13 mouse cellular contexts compared by ENCODE assay signal in the genomic region with DNA sequence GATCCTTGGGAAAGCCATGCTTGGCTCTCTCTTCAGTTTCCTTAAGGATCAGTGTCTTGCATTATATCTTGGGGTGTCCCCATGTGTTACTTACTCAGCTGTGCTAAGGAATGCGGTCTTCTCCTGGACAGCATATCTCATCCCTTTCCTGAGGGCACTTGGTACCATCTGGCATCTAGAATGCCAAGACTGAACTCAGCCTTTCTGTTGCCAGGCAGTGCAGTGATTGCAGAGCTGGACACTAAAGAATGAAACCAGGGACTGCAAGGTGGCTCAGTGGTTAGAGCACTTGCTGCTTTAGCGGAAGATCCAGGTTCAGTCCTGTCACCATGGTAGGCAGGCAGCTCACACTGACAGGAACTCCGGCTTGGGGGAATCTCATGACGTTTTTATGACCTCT. TPM values are rescaled to one million over a fixed set of nuclear protein-coding genes. Genes with fewer than 3 reads are reported as not detected.
DNase-seq lines count a peak whose midpoint lies in the region; TF ChIP-seq lines count a peak whose summit lies in the region.
"Had no signal": no experiment of that assay in that cellular context is flagged by ENCODE, and none has a peak within 500 bp of the region (broad histone marks: within the 10 kb centered on the region; RNA-seq: fewer than 3 reads in every experiment).

No protein-coding gene starts in this region.

- no peak for TF ChIP-seq CTCF in gastrocnemius, adult 2 months (IDR thresholded peaks at IDR 0.05)
- TF ChIP-seq CTCF in layer of hippocampus, adult 2 months (conservative IDR thresholded peaks at IDR 0.05), result no peak

- H3K4me3 ChIP-seq in gastrocnemius, adult 2 months, result no peak overlapping the region
- no peak overlapping the region for H3K4me3 ChIP-seq in layer of hippocampus, adult 2 months
- H3K4me3 ChIP-seq: embryonic facial prominence, embryonic 15.5 days; erythroblast, embryonic 14.5 days; forebrain, embryonic 10.5 days; hindbrain, embryonic 10.5 days had no signal

- intact Hi-C loops in gastrocnemius, adult 2 months (cut with DNase I), result loop anchor here (2.0 kb wide), 2 partner anchors 41 to 129 kb away; a partner anchor contains a TSS

- DNase-seq in cerebellum, adult 9-10 months, result peak; percentile 65
- no peak for DNase-seq in cerebellum, postnatal 10 days
- peak; percentile 28 for DNase-seq in gastrocnemius, adult 2 months
- no peak for DNase-seq in gastrocnemius, postnatal 25 days
- no peak for DNase-seq in layer of hippocampus, adult 2 months (ENCODE audit: low spot score in 2 of 2)
- no peak for DNase-seq in layer of hippocampus, postnatal 14 days (ENCODE audit: low spot score in 2 of 2)
- DNase-seq in brain, adult 2 months (ENCODE audit: low read depth, low spot score), result peak; percentile 59
- DNase-seq: adrenal gland, adult 8-10 months had no signal

- H3K27ac ChIP-seq in gastrocnemius, adult 2 months, result peak overlapping the region; percentile 79
- H3K27ac ChIP-seq in layer of hippocampus, adult 2 months, result peak overlapping the region; percentile 87
- H3K27ac ChIP-seq: embryonic facial prominence, embryonic 15.5 days; forebrain, embryonic 10.5 days; hindbrain, embryonic 10.5 days; hindbrain, embryonic 14.5 days had no signal

RNA-seq across cellular contexts. Expression of a gene that starts 6.7 kb away (rescaled TPM):
- under 1 TPM; 0.22 to 0.26 TPM for total RNA-seq in gastrocnemius, adult 2 months (2021)
- total RNA-seq in gastrocnemius, postnatal 25 days (2021), result under 1 TPM; 0.23 to 0.40 TPM
- 100 to 1,000 TPM; 213 to 240 TPM for total RNA-seq in layer of hippocampus, adult 2 months (2021)
- 100 to 1,000 TPM; 159 to 165 TPM for total RNA-seq in layer of hippocampus, postnatal 14 days (2021)

RNA-seq across cellular contexts. Expression of a gene that starts 25.2 kb away (rescaled TPM):
- 10 to 100 TPM; 17.4 to 21.9 TPM for total RNA-seq in gastrocnemius, adult 2 months (2021)
- 10 to 100 TPM; 13.9 to 15.0 TPM for total RNA-seq in gastrocnemius, postnatal 25 days (2021)
- total RNA-seq in layer of hippocampus, adult 2 months (2021), result 10 to 100 TPM; 61.0 to 62.1 TPM
- total RNA-seq in layer of hippocampus, postnatal 14 days (2021), result 10 to 100 TPM; 56.7 to 59.7 TPM

RNA-seq across cellular contexts. Expression of a gene that starts 33.6 kb away (rescaled TPM):
- total RNA-seq in gastrocnemius, adult 2 months (2021), result 1 to 10 TPM; 6.1 to 6.6 TPM
- total RNA-seq in gastrocnemius, postnatal 25 days (2021), result 1 to 10 TPM; 4.1 to 4.9 TPM
- total RNA-seq in layer of hippocampus, adult 2 months (2021), result 10 to 100 TPM; 68.6 to 70.9 TPM
- total RNA-seq in layer of hippocampus, postnatal 14 days (2021), result 10 to 100 TPM; 35.8 to 43.8 TPM

RNA-seq across cellular contexts. Expression of a gene that starts 34.6 kb away (rescaled TPM):
- 10 to 100 TPM; 51.8 to 69.4 TPM for total RNA-seq in gastrocnemius, adult 2 months (2021)
- total RNA-seq in gastrocnemius, postnatal 25 days (2021), result 10 to 100 TPM; 51.3 to 63.6 TPM
- 100 to 1,000 TPM; 168 to 178 TPM for total RNA-seq in layer of hippocampus, adult 2 months (2021)
- 100 to 1,000 TPM; 149 to 161 TPM for total RNA-seq in layer of hippocampus, postnatal 14 days (2021)

RNA-seq across cellular contexts. Expression of a gene that starts 54.7 kb away (rescaled TPM):
- 100 to 1,000 TPM in 1 of 2 experiments, 10 to 100 TPM in 1; 56.3 to 152 TPM for total RNA-seq in gastrocnemius, adult 2 months (2021)
- 100 to 1,000 TPM in 1 of 2 experiments, 10 to 100 TPM in 1; 98.0 to 119 TPM for total RNA-seq in gastrocnemius, postnatal 25 days (2021)
- 10 to 100 TPM; 93.2 to 94.0 TPM for total RNA-seq in layer of hippocampus, adult 2 months (2021)
- total RNA-seq in layer of hippocampus, postnatal 14 days (2021), result 10 to 100 TPM; 53.3 to 65.3 TPM

Comparison
In these comparisons a context has a peak if more than half of its experiments do, and no peak if none do; other contexts are left out.
1. DNase-seq: peak in cerebellum, adult 9-10 months (single experiment), gastrocnemius, adult 2 months (single experiment) and brain, adult 2 months (single experiment); none in cerebellum, postnatal 10 days (0 of 2), gastrocnemius, postnatal 25 days (single experiment), layer of hippocampus, adult 2 months (0 of 2) and layer of hippocampus, postnatal 14 days (0 of 2).
2. RNA of a gene that starts 6.7 kb away (total RNA-seq): 213 to 240 TPM in layer of hippocampus, adult 2 months and 159 to 165 TPM in layer of hippocampus, postnatal 14 days; 0.23 to 0.40 TPM in gastrocnemius, postnatal 25 days and 0.22 to 0.26 TPM in gastrocnemius, adult 2 months; every median in the first group is over 100 times any median in the second.
3. RNA of a gene that starts 33.6 kb away (total RNA-seq): 68.6 to 70.9 TPM in layer of hippocampus, adult 2 months and 35.8 to 43.8 TPM in layer of hippocampus, postnatal 14 days; 6.1 to 6.6 TPM in gastrocnemius, adult 2 months and 4.1 to 4.9 TPM in gastrocnemius, postnatal 25 days; every median in the first group is over 4 times any median in the second.